Mouse (Mus musculus) thymus, postnatal 25 days (tissue): ENCODE measurements around the gene Ksr1.

ENCODE experiments used
- DNase-seq: peaks from one replicate; pipeline ENCODE4 v3.0.0; 2022

Gene Ksr1

GRCm38 (mm10) chr11:79145283-79146265 is 633 bp downstream of the Ksr1 start:
- DNase-seq, result no peak

- DNase-seq, result no peak
These were observed 1.5 kb downstream of the Ksr1 start for GRCm38 (mm10) chr11:79144741-79145140.

GRCm38 (mm10) chr11:79144043-79144591 is 2.1 kb downstream of the Ksr1 start:
- DNase-seq, result no peak

- DNase-seq, result no peak
These were observed 2.9 kb downstream of the Ksr1 start for GRCm38 (mm10) chr11:79143322-79143721.

DNA sequence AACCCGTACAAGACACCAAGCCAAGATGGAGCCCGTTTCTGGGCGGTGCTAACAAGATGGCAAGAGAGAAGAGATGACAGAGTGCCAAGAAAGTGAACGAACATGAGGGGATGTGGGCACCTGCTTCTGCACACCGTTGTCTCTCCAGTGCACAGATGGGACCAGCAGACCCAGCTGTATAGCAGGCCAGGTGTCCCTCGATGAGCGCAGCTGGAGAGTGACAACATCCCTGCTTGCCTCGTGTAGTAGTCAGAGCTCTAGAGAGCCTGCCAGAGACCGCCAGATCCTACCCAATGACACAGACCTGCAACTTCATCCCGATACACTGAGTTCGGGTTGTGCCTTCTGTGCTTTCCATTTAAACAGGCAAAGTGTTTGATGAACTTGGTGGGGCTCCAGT is 3.8 kb downstream of the Ksr1 start:
- peak; percentile 67 for DNase-seq

DNA sequence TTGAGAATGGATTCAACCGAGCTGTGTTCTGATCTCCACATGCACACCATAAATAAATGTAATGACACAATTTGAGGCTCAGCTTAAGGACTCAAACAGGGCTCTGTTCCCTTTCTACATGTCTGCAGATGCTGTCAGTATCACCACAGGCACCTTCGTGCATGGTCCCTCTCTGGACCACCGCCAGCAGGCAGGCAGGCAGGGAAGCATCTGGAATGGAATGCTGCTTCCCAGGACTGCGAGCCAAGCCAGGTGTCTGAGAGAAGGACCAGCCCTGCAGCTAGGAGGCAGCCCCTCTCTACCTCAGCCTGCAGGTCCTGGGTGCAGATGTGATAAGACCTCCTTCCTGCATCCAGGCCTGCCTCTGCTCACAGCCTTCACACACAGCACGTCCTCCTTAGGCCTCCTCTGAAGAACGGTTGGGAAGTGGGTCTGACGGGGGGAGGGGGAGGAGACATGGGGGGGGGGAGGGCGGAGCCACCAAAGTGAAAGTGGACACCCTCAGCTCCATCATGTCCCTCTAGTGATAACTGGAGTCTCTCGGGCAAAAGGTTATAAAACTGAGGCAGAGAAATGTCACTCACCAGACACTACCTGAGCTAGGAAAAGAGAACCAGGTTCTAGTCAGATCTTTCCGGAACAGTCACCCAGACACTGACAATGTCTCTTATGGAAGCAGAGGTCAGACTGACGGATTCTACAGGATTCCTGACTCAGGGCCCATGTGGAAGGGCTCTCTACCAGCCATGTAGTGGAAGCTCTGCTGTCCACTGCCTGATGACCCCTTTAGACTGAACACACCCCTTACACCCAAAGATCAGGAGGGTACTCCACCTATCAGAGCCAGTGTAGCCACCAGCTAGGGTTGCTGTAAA is 4.7 kb downstream of the Ksr1 start:
- DNase-seq, result no peak

GRCm38 (mm10) chr11:79140511-79140888 is 5.7 kb downstream of the Ksr1 start:
- no peak for DNase-seq

GRCm38 (mm10) chr11:79139878-79140510 is 6.2 kb downstream of the Ksr1 start:
- DNase-seq, result no peak

DNA sequence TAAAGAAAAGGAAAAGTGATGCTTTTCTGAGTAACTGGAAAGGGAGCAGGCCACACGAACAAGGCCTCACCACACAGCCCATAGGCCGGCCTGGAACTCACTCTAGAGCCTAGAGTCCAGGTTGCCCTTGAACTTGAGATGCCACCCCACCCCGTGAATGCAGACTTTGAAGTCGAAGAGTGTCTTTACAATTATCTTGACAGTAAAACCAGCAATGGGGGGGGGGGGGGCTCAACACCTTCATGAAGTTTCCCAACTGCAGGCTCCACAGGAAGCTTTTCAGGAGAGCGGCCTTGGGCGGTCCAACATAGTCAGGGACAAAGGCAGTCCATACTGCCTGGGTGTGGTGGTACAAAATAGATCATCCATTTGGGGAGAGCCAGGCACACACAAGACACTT is 7.6 kb downstream of the Ksr1 start:
- DNase-seq, result no peak

DNA sequence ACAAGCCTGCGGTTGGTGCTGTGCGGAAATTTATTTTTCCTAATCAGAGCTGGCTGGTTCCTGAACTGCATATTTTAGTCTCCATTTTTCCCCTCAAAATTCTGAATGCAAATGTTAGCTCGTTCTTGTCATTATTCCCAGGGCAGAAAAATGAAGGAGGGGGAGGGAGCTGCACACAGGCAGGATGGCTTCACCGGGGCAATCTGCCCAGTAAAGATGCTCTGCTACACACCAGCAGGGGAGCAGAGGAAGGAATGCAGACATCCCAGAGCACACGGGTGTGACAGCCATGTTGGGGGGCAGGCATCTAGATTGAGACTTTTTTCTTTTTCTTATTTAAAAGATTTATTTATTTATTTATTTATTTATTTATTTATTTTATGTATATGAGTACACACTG is 9.0 kb downstream of the Ksr1 start:
- no peak for DNase-seq

GRCm38 (mm10) chr11:79135685-79136360 is 10.4 kb downstream of the Ksr1 start:
- DNase-seq, result no peak

- DNase-seq, result no peak
These were observed 11.1 kb downstream of the Ksr1 start for GRCm38 (mm10) chr11:79135105-79135503.

- no peak for DNase-seq
These were observed 11.6 kb downstream of the Ksr1 start for GRCm38 (mm10) chr11:79134416-79135104.

GRCm38 (mm10) chr11:79133961-79134360 is 12.2 kb downstream of the Ksr1 start:
- no peak for DNase-seq

GRCm38 (mm10) chr11:79133051-79133450 is 13.2 kb downstream of the Ksr1 start:
- no peak for DNase-seq

GRCm38 (mm10) chr11:79131949-79132411 is 14.2 kb downstream of the Ksr1 start:
- DNase-seq, result no peak

- no peak for DNase-seq
These were observed 16.5 kb downstream of the Ksr1 start for GRCm38 (mm10) chr11:79129388-79130356.

GRCm38 (mm10) chr11:79128233-79128632 is 18.0 kb downstream of the Ksr1 start:
- DNase-seq, result no peak

GRCm38 (mm10) chr11:79126963-79127362 is 19.2 kb downstream of the Ksr1 start:
- DNase-seq, result no peak

DNA sequence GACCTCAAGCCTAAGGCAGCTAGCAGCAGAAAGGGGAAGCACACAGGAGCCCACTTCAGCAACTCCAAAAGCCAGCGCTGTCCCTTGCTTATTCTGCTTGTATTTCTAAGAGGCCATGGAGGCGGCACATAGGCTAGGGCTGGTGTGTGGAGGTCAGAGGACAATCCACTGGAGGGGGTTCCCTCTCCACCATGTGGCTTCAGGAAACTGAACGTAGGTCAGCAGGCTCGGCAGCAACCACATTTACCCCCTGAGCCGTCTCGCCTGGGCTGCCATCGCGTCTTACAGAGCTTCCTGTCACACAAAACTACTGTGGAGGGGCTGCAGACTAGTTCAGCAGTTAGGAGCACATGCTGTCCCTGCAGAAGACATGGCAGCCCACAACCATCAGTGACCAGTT is 20.4 kb downstream of the Ksr1 start:
- DNase-seq, result peak; percentile 39
